Mouse (Mus musculus) megakaryocyte, embryonic 14.5 days (primary cell): ENCODE measurements around the gene Nmral1. TPM values are rescaled to one million over a fixed set of nuclear protein-coding genes. Genes with fewer than 3 reads are reported as not detected.

Experiments used
- H3K27me3 ChIP-seq: replicated peaks from 2 replicates; pipeline ENCODE3; 2012; ENCODE audit warnings: inconsistent platforms
- H3K36me3 ChIP-seq: replicated peaks from 2 replicates; pipeline ENCODE3; 2012; ENCODE audit warnings: low read length, inconsistent platforms, mixed read lengths
- H3K4me1 ChIP-seq: 2 replicates; pipeline ENCODE4 v1.6.1; 2012; ENCODE audit warnings: inconsistent platforms
- H3K4me3 ChIP-seq: replicated peaks from 2 replicates; pipeline ENCODE3; 2012; ENCODE audit warnings: moderate library complexity, mild to moderate bottlenecking, inconsistent platforms
- H3K9me3 ChIP-seq: 2 replicates; pipeline ENCODE4 v1.6.1; 2012; ENCODE audit warnings: inconsistent platforms
- FLI1 ChIP-seq: IDR thresholded peaks from 2 replicates; pipeline ENCODE4 v1.6.1; 2012; ENCODE audit warnings: low read length, inconsistent platforms, mixed read lengths
- GATA1 ChIP-seq: IDR thresholded peaks from 3 replicates; pipeline ENCODE4 v1.6.1; 2012; ENCODE audit warnings: mixed read lengths, low read length, inconsistent platforms, borderline replicate concordance
- polyA plus RNA-seq: library from polyadenylated mRNA; stranded (reverse); fragments of >175 nt; gene quantifications from 2 replicates; pipeline ENCODE4 v1.2.3, GENCODE M21; 2012; ENCODE audit warnings: low replicate concordance; ENCODE audit not compliant: insufficient read depth

Nmral1 gene
- polyA plus RNA-seq, 1 experiment: 3.2 TPM

GRCm38 (mm10) chr16:4663806-4664205 is 55.4 kb downstream of the Nmral1 start:
- no peak overlapping the region for H3K4me3 ChIP-seq
- H3K4me1 ChIP-seq: peaks cover 11% of the 10 kb centered on the region
- no peaks in the 10 kb centered on the region for H3K27me3 ChIP-seq
- H3K36me3 ChIP-seq: peaks cover 93% of the 10 kb centered on the region
- TF ChIP-seq FLI1 (no peak), GATA1 (no peak)
- no peaks in the 10 kb centered on the region for H3K9me3 ChIP-seq

- Histone ChIP-seq H3K36me3 (peaks cover 90% of the 10 kb centered on the region), H3K9me3 (no peaks in the 10 kb centered on the region), H3K4me3 (no peak overlapping the region), H3K27me3 (no peaks in the 10 kb centered on the region), H3K4me1 (peaks cover 14% of the 10 kb centered on the region)
- TF ChIP-seq GATA1 (no peak), FLI1 (no peak)
These were observed 57.6 kb downstream of the Nmral1 start for GRCm38 (mm10) chr16:4661605-4662004.

Other genes with a start within 250 kb of the Nmral1 start
- 0.03 TPM in 1 of 2 replicates, not detected in the other for gene Srl, start 177.5 kb downstream of the Nmral1 start, polyA plus RNA-seq
- 27.6 and 46.2 TPM in 2 replicates for gene Tfap4, start 159.5 kb downstream of the Nmral1 start, polyA plus RNA-seq
- gene Glis2, start 124.6 kb downstream of the Nmral1 start, polyA plus RNA-seq: 0.62 and 2.0 TPM in 2 replicates
- gene Pam16, start 94.4 kb downstream of the Nmral1 start, polyA plus RNA-seq: 137 and 230 TPM in 2 replicates
- gene Vasn, start 79.4 kb downstream of the Nmral1 start, polyA plus RNA-seq: 0.58 TPM in 1 of 2 replicates, not detected in the other
- gene Dnaja3, start 79.4 kb downstream of the Nmral1 start, polyA plus RNA-seq: 3.1 and 5.3 TPM in 2 replicates
- gene Coro7, start 39.6 kb downstream of the Nmral1 start, polyA plus RNA-seq: 62.1 and 104 TPM in 2 replicates
- 4.3 and 14.6 TPM in 2 replicates for gene Hmox2, start 7.0 kb upstream of the Nmral1 start, polyA plus RNA-seq
- gene Cdip1, start 70.9 kb upstream of the Nmral1 start, polyA plus RNA-seq: 9.0 and 22.4 TPM in 2 replicates
- gene 4930562C15Rik, start 116.1 kb upstream of the Nmral1 start, polyA plus RNA-seq: not detected in 2 replicates
- 336 and 551 TPM in 2 replicates for gene Ubald1, start 161.0 kb upstream of the Nmral1 start, polyA plus RNA-seq
- gene Mgrn1, start 166.9 kb upstream of the Nmral1 start, polyA plus RNA-seq: 29.1 and 37.7 TPM in 2 replicates
- gene Nudt16l1, start 219.4 kb upstream of the Nmral1 start, polyA plus RNA-seq: 13.9 and 30.1 TPM in 2 replicates
- gene Anks3, start 244.8 kb upstream of the Nmral1 start, polyA plus RNA-seq: 18.6 and 22.6 TPM in 2 replicates